Mouse (Mus musculus): ENCODE measurements around the gene Cep83. TPM values are rescaled to one million over a fixed set of nuclear protein-coding genes. Genes with fewer than 3 reads are reported as not detected.

Gene Cep83
- total and polyA plus RNA-seq, 2 experiments, result 1.4 to 5.7 TPM

- no peaks in the 10 kb centered on the region for H3K4me1 ChIP-seq (ENCODE audit: control insufficient read depth, insufficient read depth, low read length)
- no peaks in the 10 kb centered on the region for H3K27me3 ChIP-seq (ENCODE audit: control insufficient read depth, insufficient read depth, low read length)
- no peaks in the 10 kb centered on the region for H3K79me2 ChIP-seq (ENCODE audit: control insufficient read depth, insufficient read depth, low read length)
- no peak for DNase-seq (ENCODE audit: extremely low read depth, low read depth, low spot score)
- H3K9ac ChIP-seq (ENCODE audit: low read depth, low read length), result no peak overlapping the region
- no peak overlapping the region for H3K27ac ChIP-seq (replicated peaks; ENCODE audit: insufficient read depth, low read depth, low read length)
- no peak overlapping the region for H3K4me3 ChIP-seq (ENCODE audit: insufficient read depth, low read depth, low read length)
- 94% methylated on average over 4 of the region's 4 CpGs for WGBS
- TF ChIP-seq CTCF (IDR thresholded peaks at IDR 0.05; ENCODE audit: low read depth, low read length) (no peak), POLR2A (IDR thresholded peaks at IDR 0.05; ENCODE audit: extremely low read depth, insufficient read depth, low read length) (no peak)
- peaks cover 2% of the 10 kb centered on the region for H3K36me3 ChIP-seq (ENCODE audit: control insufficient read depth, insufficient read depth, low read length)
These were observed 90.9 kb downstream of the Cep83 start for GRCm38 (mm10) chr10:94779319-94779718.

GRCm38 (mm10) chr10:94780618-94781262 lies 92.3 kb downstream of the Cep83 start:
- Histone ChIP-seq H3K27me3 (ENCODE audit: control insufficient read depth, insufficient read depth, low read length) (no peaks in the 10 kb centered on the region), H3K79me2 (ENCODE audit: control insufficient read depth, insufficient read depth, low read length) (no peaks in the 10 kb centered on the region), H3K4me3 (ENCODE audit: insufficient read depth, low read depth, low read length) (no peak overlapping the region), H3K9ac (ENCODE audit: low read depth, low read length) (no peak overlapping the region), H3K36me3 (ENCODE audit: control insufficient read depth, insufficient read depth, low read length) (peaks cover 2% of the 10 kb centered on the region), H3K4me1 (ENCODE audit: control insufficient read depth, insufficient read depth, low read length) (no peaks in the 10 kb centered on the region), H3K27ac (replicated peaks; ENCODE audit: insufficient read depth, low read depth, low read length) (no peak overlapping the region)
- TF ChIP-seq CTCF (IDR thresholded peaks at IDR 0.05; ENCODE audit: low read depth, low read length) (no peak), POLR2A (IDR thresholded peaks at IDR 0.05; ENCODE audit: extremely low read depth, insufficient read depth, low read length) (no peak)
- no peak for DNase-seq (ENCODE audit: extremely low read depth, low read depth, low spot score)
- 89% methylated on average over 3 of the region's 3 CpGs for WGBS

GRCm38 (mm10) chr10:94789205-94789604 lies 100.8 kb downstream of the Cep83 start:
- WGBS, result 23% methylated on average over 3 of the region's 3 CpGs
- Histone ChIP-seq H3K27me3 (ENCODE audit: control insufficient read depth, insufficient read depth, low read length) (no peaks in the 10 kb centered on the region), H3K27ac (replicated peaks; ENCODE audit: insufficient read depth, low read depth, low read length) (no peak overlapping the region), H3K4me1 (ENCODE audit: control insufficient read depth, insufficient read depth, low read length) (no peaks in the 10 kb centered on the region; the same call in 1 of the 2 replicates), H3K9ac (ENCODE audit: low read depth, low read length) (no peak overlapping the region), H3K79me2 (ENCODE audit: control insufficient read depth, insufficient read depth, low read length) (no peaks in the 10 kb centered on the region), H3K4me3 (ENCODE audit: insufficient read depth, low read depth, low read length) (no peak overlapping the region), H3K36me3 (ENCODE audit: control insufficient read depth, insufficient read depth, low read length) (peaks cover 2% of the 10 kb centered on the region; the same call in 1 of the 2 replicates)
- TF ChIP-seq CTCF (IDR thresholded peaks at IDR 0.05; ENCODE audit: low read depth, low read length) (no peak), POLR2A (IDR thresholded peaks at IDR 0.05; ENCODE audit: extremely low read depth, insufficient read depth, low read length) (no peak)
- peak; percentile 19 for DNase-seq (ENCODE audit: extremely low read depth, low read depth, low spot score)

GRCm38 (mm10) chr10:94793914-94794313 lies 105.5 kb downstream of the Cep83 start:
- no peaks in the 10 kb centered on the region; the same call in 1 of the 2 replicates for H3K4me1 ChIP-seq (ENCODE audit: control insufficient read depth, insufficient read depth, low read length)
- peak; percentile 48 for DNase-seq (ENCODE audit: extremely low read depth, low read depth, low spot score)
- no peaks in the 10 kb centered on the region for H3K27me3 ChIP-seq (ENCODE audit: control insufficient read depth, insufficient read depth, low read length)
- H3K79me2 ChIP-seq (ENCODE audit: control insufficient read depth, insufficient read depth, low read length), result no peaks in the 10 kb centered on the region
- H3K9ac ChIP-seq (ENCODE audit: low read depth, low read length), result no peak overlapping the region
- H3K4me3 ChIP-seq (ENCODE audit: insufficient read depth, low read depth, low read length), result no peak overlapping the region
- WGBS, result 34% methylated on average over 3 of the region's 3 CpGs
- TF ChIP-seq POLR2A (IDR thresholded peaks at IDR 0.05; ENCODE audit: extremely low read depth, insufficient read depth, low read length), result no peak
- no peak for TF ChIP-seq CTCF (IDR thresholded peaks at IDR 0.05; ENCODE audit: low read depth, low read length)
- H3K27ac ChIP-seq (replicated peaks; ENCODE audit: insufficient read depth, low read depth, low read length), result no peak overlapping the region
- peaks cover 2% of the 10 kb centered on the region; the same call in 1 of the 2 replicates for H3K36me3 ChIP-seq (ENCODE audit: control insufficient read depth, insufficient read depth, low read length)

GRCm38 (mm10) chr10:94794666-94795244 lies 106.3 kb downstream of the Cep83 start:
- no peaks in the 10 kb centered on the region for H3K27me3 ChIP-seq (ENCODE audit: control insufficient read depth, insufficient read depth, low read length)
- TF ChIP-seq POLR2A (IDR thresholded peaks at IDR 0.05; ENCODE audit: extremely low read depth, insufficient read depth, low read length) (no peak), CTCF (IDR thresholded peaks at IDR 0.05; ENCODE audit: low read depth, low read length) (no peak)
- no peaks in the 10 kb centered on the region; the same call in 1 of the 2 replicates for H3K4me1 ChIP-seq (ENCODE audit: control insufficient read depth, insufficient read depth, low read length)
- no peak overlapping the region for H3K27ac ChIP-seq (replicated peaks; ENCODE audit: insufficient read depth, low read depth, low read length)
- no peaks in the 10 kb centered on the region for H3K79me2 ChIP-seq (ENCODE audit: control insufficient read depth, insufficient read depth, low read length)
- no peak for DNase-seq (ENCODE audit: extremely low read depth, low read depth, low spot score)
- H3K9ac ChIP-seq (ENCODE audit: low read depth, low read length), result no peak overlapping the region
- H3K36me3 ChIP-seq (ENCODE audit: control insufficient read depth, insufficient read depth, low read length), result peaks cover 2% of the 10 kb centered on the region; the same call in 1 of the 2 replicates
- no peak overlapping the region for H3K4me3 ChIP-seq (ENCODE audit: insufficient read depth, low read depth, low read length)
- 90% methylated on average over 5 of the region's 5 CpGs for WGBS

- Histone ChIP-seq H3K79me2 (ENCODE audit: control insufficient read depth, insufficient read depth, low read length) (no peaks in the 10 kb centered on the region), H3K27me3 (ENCODE audit: control insufficient read depth, insufficient read depth, low read length) (no peaks in the 10 kb centered on the region), H3K27ac (replicated peaks; ENCODE audit: insufficient read depth, low read depth, low read length) (no peak overlapping the region), H3K9ac (ENCODE audit: low read depth, low read length) (no peak overlapping the region), H3K4me3 (ENCODE audit: insufficient read depth, low read depth, low read length) (no peak overlapping the region), H3K36me3 (ENCODE audit: control insufficient read depth, insufficient read depth, low read length) (peaks cover 2% of the 10 kb centered on the region; the same call in 1 of the 2 replicates), H3K4me1 (ENCODE audit: control insufficient read depth, insufficient read depth, low read length) (peaks cover 3% of the 10 kb centered on the region; the same call in 1 of the 2 replicates)
- no peak for DNase-seq (ENCODE audit: extremely low read depth, low read depth, low spot score)
- no peak for TF ChIP-seq POLR2A (IDR thresholded peaks at IDR 0.05; ENCODE audit: extremely low read depth, insufficient read depth, low read length)
- TF ChIP-seq CTCF (IDR thresholded peaks at IDR 0.05; ENCODE audit: low read depth, low read length), result no peak
- 73% methylated on average over 5 of the region's 5 CpGs for WGBS
These were observed 109.7 kb downstream of the Cep83 start for GRCm38 (mm10) chr10:94798128-94798527.
